Mouse (Mus musculus) lung, postnatal 36 days (tissue): ENCODE measurements at regions not wholly inside any gene's neighbourhood (a gene's known extent, or its start where the extent isn't known, plus 50 kb on each side); places are given as distances from the start of the nearest gene placed in this dataset.

Source experiments
- DNase-seq: peaks from one replicate; pipeline ENCODE4 v3.0.0; 2022; ENCODE audit warnings: mixed read lengths

- DNase-seq: no peak
Measured at GRCm38 (mm10) chr2:171326909-171327308, 595.3 kb downstream of the Dok5 start.

- DNase-seq: no peak
Measured at GRCm38 (mm10) chr2:171308486-171308885, 576.9 kb downstream of the Dok5 start.

GRCm38 (mm10) chr2:171306000-171306399, 574.4 kb downstream of the Dok5 start:
- no peak for DNase-seq

- DNase-seq: no peak
Measured at GRCm38 (mm10) chr2:171298519-171298918, 566.9 kb downstream of the Dok5 start.

GRCm38 (mm10) chr2:171295603-171296002, 564.0 kb downstream of the Dok5 start:
- DNase-seq: no peak

GRCm38 (mm10) chr2:171292579-171292978, 561.0 kb downstream of the Dok5 start:
- DNase-seq: no peak

GRCm38 (mm10) chr2:171285719-171286394, 554.2 kb downstream of the Dok5 start:
- no peak for DNase-seq

GRCm38 (mm10) chr2:171280132-171280531, 548.5 kb downstream of the Dok5 start:
- DNase-seq: no peak

GRCm38 (mm10) chr2:171279319-171279718, 547.7 kb downstream of the Dok5 start:
- no peak for DNase-seq

GRCm38 (mm10) chr2:171253194-171253593, 521.6 kb downstream of the Dok5 start:
- no peak for DNase-seq

- no peak for DNase-seq
Measured at GRCm38 (mm10) chr2:171245391-171245790, 513.8 kb downstream of the Dok5 start.

- DNase-seq: no peak
Measured at GRCm38 (mm10) chr2:171242356-171242755, 510.7 kb downstream of the Dok5 start.

- DNase-seq: no peak
Measured at GRCm38 (mm10) chr2:171237276-171237960, 505.8 kb downstream of the Dok5 start.

GRCm38 (mm10) chr2:171232812-171233211, 501.2 kb downstream of the Dok5 start:
- DNase-seq: no peak

- no peak for DNase-seq
Measured at GRCm38 (mm10) chr2:171231288-171232050, 499.9 kb downstream of the Dok5 start.

GRCm38 (mm10) chr2:171230536-171230935, 498.9 kb downstream of the Dok5 start:
- no peak for DNase-seq

- DNase-seq: no peak
Measured at GRCm38 (mm10) chr2:171228229-171228628, 496.6 kb downstream of the Dok5 start.

GRCm38 (mm10) chr2:171213792-171214191, 482.2 kb downstream of the Dok5 start:
- DNase-seq: no peak

GRCm38 (mm10) chr2:171196472-171196871, 464.9 kb downstream of the Dok5 start:
- DNase-seq: no peak

GRCm38 (mm10) chr2:171192181-171192580, 460.6 kb downstream of the Dok5 start:
- DNase-seq: no peak
